Mouse (Mus musculus) thymus, adult 2 months (tissue): Measurements from ENCODE around the gene Rsu1. TPM values are rescaled to one million over a fixed set of nuclear protein-coding genes. Genes with fewer than 3 reads are reported as not detected.
"Not testable (repeated sequence)": the region's sequence is repeated elsewhere in the genome, so short reads cannot be mapped to it uniquely, and the experiment has no call there.

Source experiments
- DNase-seq: peaks from one replicate; pipeline ENCODE4 v3.0.0; 2021
- H3K27ac ChIP-seq: fragments of 200-500 bp; 2 replicates; pipeline ENCODE4 v1.5.1; 2012; ENCODE audit warnings: low read length, control low read depth; ENCODE audit not compliant: control insufficient read depth, insufficient read depth
- H3K27me3 ChIP-seq: fragments of 200-500 bp; 2 replicates; pipeline ENCODE4 v1.6.1; 2012; ENCODE audit warnings: mild to moderate bottlenecking, low read length, moderate library complexity, mixed read lengths; ENCODE audit not compliant: control insufficient read depth, insufficient read depth
- H3K36me3 ChIP-seq: fragments of 200-500 bp; 2 replicates; pipeline ENCODE4 v1.6.1; 2012; ENCODE audit warnings: mild to moderate bottlenecking, low read length, moderate library complexity; ENCODE audit not compliant: control insufficient read depth, insufficient read depth
- H3K4me1 ChIP-seq: fragments of 200-500 bp; replicated peaks from 2 replicates; pipeline ENCODE4 v1.6.1; 2012; ENCODE audit warnings: low read length; ENCODE audit not compliant: control insufficient read depth, insufficient read depth
- H3K4me3 ChIP-seq: fragments of 200-500 bp; 2 replicates; pipeline ENCODE4 v1.5.1; 2012; ENCODE audit warnings: mild to moderate bottlenecking, low read length, control low read depth, moderate library complexity; ENCODE audit not compliant: control insufficient read depth, insufficient read depth
- CTCF ChIP-seq: fragments of 200-500 bp; IDR thresholded peaks from 2 replicates; pipeline ENCODE4 v1.5.1; 2012; ENCODE audit warnings: mild to moderate bottlenecking, control low read depth, low read length, moderate library complexity, borderline replicate concordance; ENCODE audit not compliant: control insufficient read depth, poor library complexity, insufficient read depth; ENCODE audit errors: extremely low read depth
- POLR2A ChIP-seq: fragments of 200-500 bp; IDR thresholded peaks from 2 replicates; pipeline ENCODE4 v1.6.1; 2012; ENCODE audit warnings: mild to moderate bottlenecking, low read length, control low read depth, moderate library complexity; ENCODE audit not compliant: control insufficient read depth, poor library complexity, insufficient read depth; ENCODE audit errors: extremely low read depth
- WGBS: fragments of 180-500 bp; shearing (Covaris S2); methylation state at CpG from one replicate; pipeline ENCODE4 v1.1.7; 2018; 5-methylcytosine and 5-hydroxymethylcytosine counted together
- polyA plus RNA-seq: library from polyadenylated mRNA; depleted of rRNA; stranded (reverse); fragments of >200 nt; gene quantifications from 2 replicates; pipeline ENCODE4 v1.2.3, GENCODE M21; 2012

Rsu1 gene
- polyA plus RNA-seq, 1 experiment: 43.0 TPM

DNA sequence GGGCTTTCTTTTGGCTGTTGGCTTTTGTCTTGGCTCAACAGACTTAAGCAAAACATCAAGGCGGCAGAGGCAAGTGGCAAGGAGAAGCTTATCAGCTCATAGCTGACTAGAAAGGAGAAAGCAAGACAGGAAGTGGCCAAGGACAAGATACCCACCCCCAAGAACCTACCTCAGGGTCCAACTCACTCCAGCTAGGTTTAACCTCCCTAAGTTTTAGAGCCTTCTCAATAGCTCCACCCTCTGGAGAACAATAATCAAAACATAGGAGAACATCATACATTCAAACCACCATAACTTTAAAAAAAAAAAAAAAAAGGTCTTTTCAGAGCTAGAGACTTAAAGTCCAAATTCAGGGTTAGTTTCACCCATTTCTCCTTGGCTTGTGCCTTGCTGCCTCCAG is 79.1 kb downstream of the Rsu1 start:
- Histone ChIP-seq H3K36me3 (no peaks in the 10 kb centered on the region), H3K4me3 (no peak overlapping the region), H3K4me1 (no peaks in the 10 kb centered on the region), H3K27me3 (no peaks in the 10 kb centered on the region), H3K27ac (no peak overlapping the region)
- DNase-seq: no peak
- TF ChIP-seq CTCF: no peak
- TF ChIP-seq POLR2A: no peak
- 96% methylated on average over 1 of the region's 1 CpGs for WGBS

DNA sequence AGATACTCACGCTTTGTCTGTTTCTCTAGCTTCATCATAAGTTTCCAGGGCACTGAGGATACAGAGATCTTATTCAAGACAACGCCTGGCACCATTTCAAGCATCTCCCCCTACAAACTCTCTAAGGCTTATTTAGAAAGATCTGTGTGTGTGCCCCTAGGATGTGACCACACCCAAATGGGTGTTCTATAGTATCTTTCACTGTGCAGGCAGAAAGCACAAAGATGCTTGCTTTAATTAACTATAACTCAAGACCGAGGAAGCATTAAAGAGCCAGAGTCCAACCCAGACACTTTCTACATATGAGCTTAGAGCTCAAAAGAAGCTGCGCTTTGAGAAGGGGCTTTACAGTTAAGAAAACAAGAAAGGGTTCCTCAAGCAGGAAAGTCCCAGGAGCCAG is 80.4 kb downstream of the Rsu1 start:
- H3K4me3 ChIP-seq: no peak overlapping the region
- no peaks in the 10 kb centered on the region for H3K36me3 ChIP-seq
- WGBS: 94% methylated on average over 4 of the region's 4 CpGs
- TF ChIP-seq CTCF: no peak
- TF ChIP-seq POLR2A: no peak
- H3K27me3 ChIP-seq: no peaks in the 10 kb centered on the region
- no peaks in the 10 kb centered on the region for H3K4me1 ChIP-seq
- DNase-seq: no peak
- H3K27ac ChIP-seq: no peak overlapping the region

DNA sequence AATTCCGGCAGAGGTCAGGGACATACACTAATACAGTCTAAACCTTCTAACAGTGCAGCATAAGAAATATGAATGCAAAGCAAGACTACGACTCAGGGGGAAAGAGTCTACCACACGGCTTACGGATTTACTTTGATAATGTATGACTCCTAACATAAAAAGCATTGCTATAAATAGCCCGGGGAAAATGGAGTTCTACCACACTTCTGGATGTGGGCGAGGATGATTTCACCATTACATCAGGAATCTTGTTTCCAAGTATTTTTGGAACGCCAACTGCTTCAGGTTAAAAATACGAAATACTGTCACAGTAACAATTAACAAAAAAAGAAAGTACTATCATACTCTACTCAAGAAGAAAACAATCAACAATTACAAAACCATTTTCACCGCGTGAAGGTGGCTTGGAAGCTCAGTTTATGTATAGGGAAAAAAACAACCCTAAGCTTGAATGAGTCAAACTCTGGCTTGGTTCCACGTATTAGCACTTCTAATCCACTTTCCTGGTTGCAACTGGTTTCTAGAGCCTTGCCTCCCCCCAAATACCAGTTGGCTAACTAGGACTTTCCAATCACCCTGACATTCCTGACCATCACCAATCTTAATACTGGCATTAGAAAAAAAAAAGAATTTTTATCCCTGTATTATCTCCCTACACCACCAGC is 82.3 kb downstream of the Rsu1 start:
- H3K4me1 ChIP-seq: no peaks in the 10 kb centered on the region
- no peaks in the 10 kb centered on the region for H3K36me3 ChIP-seq
- DNase-seq: no peak
- H3K27ac ChIP-seq: no peak overlapping the region
- 96% methylated on average over 11 of the region's 11 CpGs for WGBS
- no peak overlapping the region for H3K4me3 ChIP-seq
- H3K27me3 ChIP-seq: no peaks in the 10 kb centered on the region
- TF ChIP-seq CTCF (no peak), POLR2A (no peak)

DNA sequence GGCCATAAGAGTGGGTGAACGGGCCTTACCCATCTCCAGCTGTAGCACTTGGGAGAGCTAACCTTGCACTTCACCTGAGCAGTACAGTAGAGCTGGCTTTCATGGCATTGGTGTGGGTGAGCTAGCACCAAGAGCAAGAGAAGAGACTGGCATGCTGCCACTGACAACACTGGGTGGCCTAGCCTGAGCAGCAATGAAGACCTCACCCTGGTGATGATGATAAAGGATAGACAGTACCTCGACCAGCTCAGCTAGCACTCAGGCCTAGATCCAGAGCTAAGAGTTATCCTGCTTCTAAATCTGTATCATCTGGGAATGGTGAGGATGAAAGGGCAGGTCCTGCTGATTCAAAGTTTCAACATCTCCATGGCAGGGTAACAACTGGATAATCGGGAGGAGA is 88.1 kb downstream of the Rsu1 start:
- no peaks in the 10 kb centered on the region for H3K27me3 ChIP-seq
- H3K4me3 ChIP-seq: no peak overlapping the region
- DNase-seq: no peak
- H3K4me1 ChIP-seq: no peaks in the 10 kb centered on the region
- 94% methylated on average over 3 of the region's 3 CpGs for WGBS
- no peak overlapping the region for H3K27ac ChIP-seq
- no peak for TF ChIP-seq CTCF
- TF ChIP-seq POLR2A: no peak
- H3K36me3 ChIP-seq: no peaks in the 10 kb centered on the region

DNA sequence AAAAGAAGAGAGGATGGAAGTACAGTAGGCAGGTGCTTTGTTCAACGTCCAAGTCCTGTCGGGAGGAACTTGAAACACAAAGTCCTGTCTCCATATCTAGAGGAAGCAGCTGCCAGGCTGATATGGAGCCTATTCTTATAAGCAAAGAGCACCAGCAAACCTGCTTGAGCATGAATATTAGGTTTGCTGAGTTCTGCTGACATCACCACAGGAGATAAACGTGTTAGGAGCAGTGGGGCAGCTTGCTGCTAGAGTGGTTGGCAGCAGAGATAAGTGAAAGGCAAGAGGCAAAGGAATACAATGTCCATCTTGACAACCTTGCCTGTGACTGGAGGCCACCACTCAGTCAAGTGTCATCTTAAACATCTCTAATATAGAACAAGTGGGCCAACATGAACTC is 89.3 kb downstream of the Rsu1 start:
- H3K36me3 ChIP-seq, H3K27ac ChIP-seq, H3K27me3 ChIP-seq, H3K4me3 ChIP-seq, DNase-seq, H3K4me1 ChIP-seq: not testable (repeated sequence)
- 50% methylated on average over 1 of the region's 3 CpGs for WGBS

DNA sequence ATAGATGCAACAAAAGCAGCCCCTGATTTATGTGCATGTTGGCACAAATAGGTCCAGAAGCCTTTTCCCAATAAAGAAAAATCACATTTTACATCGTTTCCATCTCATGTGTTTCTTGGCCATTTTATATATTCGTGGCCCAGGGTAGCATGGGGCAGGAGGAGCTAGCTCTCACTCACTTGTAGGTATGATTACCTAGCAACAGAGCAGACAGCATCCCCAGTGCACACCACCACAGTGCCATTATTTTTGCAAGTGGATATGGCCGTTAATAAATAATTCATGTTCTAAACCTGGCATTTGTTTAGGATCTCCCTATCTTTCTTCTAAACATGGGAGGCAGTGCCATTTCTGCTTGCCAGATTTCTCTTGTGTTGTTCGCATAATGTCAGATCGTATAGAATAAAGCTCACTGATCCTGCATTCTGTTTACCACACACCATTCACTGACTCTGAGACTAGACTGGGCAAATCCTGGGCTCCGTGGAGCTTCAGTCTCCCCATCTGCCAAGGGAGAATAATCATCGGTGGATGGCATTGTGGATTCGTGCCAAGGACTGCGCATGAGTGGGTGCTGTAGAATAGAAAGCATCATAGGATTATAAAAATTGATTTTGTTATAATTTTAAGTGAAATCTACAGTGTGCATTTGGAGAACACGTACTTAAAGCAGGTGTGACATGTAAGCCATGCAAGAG is 93.4 kb downstream of the Rsu1 start:
- Histone ChIP-seq H3K4me3 (no peak overlapping the region), H3K36me3 (no peaks in the 10 kb centered on the region), H3K27ac (no peak overlapping the region), H3K27me3 (no peaks in the 10 kb centered on the region), H3K4me1 (no peaks in the 10 kb centered on the region)
- 96% methylated on average over 10 of the region's 10 CpGs for WGBS
- no peak for DNase-seq
- TF ChIP-seq CTCF (no peak), POLR2A (no peak)

DNA sequence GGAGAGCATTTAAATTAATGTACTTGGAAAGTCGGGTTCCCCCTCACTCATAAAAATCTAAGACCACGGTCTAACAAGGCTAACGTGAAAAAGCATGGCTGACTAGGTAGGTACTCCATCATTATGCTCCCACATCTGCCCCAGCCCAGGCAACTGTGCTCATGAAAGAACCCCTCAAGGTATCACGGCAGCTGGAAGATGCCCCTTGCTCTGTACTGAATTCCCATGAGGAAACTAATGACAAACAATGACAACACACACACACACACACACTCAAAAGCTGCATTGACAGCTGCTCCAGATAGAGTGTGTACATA is 95.0 kb downstream of the Rsu1 start:
- no peak for TF ChIP-seq CTCF
- no peak for TF ChIP-seq POLR2A
- 96% methylated on average over 4 of the region's 4 CpGs for WGBS
- DNase-seq: no peak
- H3K4me1 ChIP-seq: no peaks in the 10 kb centered on the region
- no peak overlapping the region for H3K27ac ChIP-seq
- no peaks in the 10 kb centered on the region for H3K27me3 ChIP-seq
- no peaks in the 10 kb centered on the region for H3K36me3 ChIP-seq
- H3K4me3 ChIP-seq: no peak overlapping the region
